Mouse (Mus musculus) small intestine, adult 2 months (tissue): Measurements from ENCODE around the gene Prkca. TPM values are rescaled to one million over a fixed set of nuclear protein-coding genes. Genes with fewer than 3 reads are reported as not detected.

Experiments
- H3K27ac ChIP-seq: fragments of 200-500 bp; 2 replicates; pipeline ENCODE4 v1.5.1; 2012; ENCODE audit warnings: low read depth, low read length, control low read depth, inconsistent platforms; ENCODE audit not compliant: insufficient read depth
- H3K27me3 ChIP-seq: fragments of 200-500 bp; 2 replicates; pipeline ENCODE4 v1.6.1; 2012; ENCODE audit warnings: mild to moderate bottlenecking, moderate library complexity, low read length, inconsistent platforms; ENCODE audit not compliant: control insufficient read depth, insufficient read depth
- H3K36me3 ChIP-seq: fragments of 200-500 bp; 2 replicates; pipeline ENCODE4 v1.6.1; 2012; ENCODE audit warnings: mild to moderate bottlenecking, low read length, control low read depth, inconsistent platforms; ENCODE audit not compliant: control insufficient read depth, insufficient read depth
- H3K4me1 ChIP-seq: fragments of 200-500 bp; 2 replicates; pipeline ENCODE4 v1.6.1; 2012; ENCODE audit warnings: low read length, inconsistent platforms, mixed read lengths; ENCODE audit not compliant: control insufficient read depth, insufficient read depth, insufficient read length
- H3K4me3 ChIP-seq: fragments of 200-500 bp; 2 replicates; pipeline ENCODE4 v1.5.1; 2012; ENCODE audit warnings: low read depth, mild to moderate bottlenecking, control low read depth, inconsistent platforms, low read length, moderate library complexity
- CTCF ChIP-seq: fragments of 200-500 bp; IDR thresholded peaks from 2 replicates; pipeline ENCODE4 v1.5.1; 2012; ENCODE audit warnings: low read depth, mild to moderate bottlenecking, control low read depth, inconsistent platforms, low read length, moderate library complexity, mixed read lengths; ENCODE audit not compliant: insufficient replicate concordance, insufficient read length; ENCODE audit errors: extremely low read depth
- POLR2A ChIP-seq: fragments of 200-500 bp; IDR thresholded peaks from 2 replicates; pipeline ENCODE4 v1.6.1; 2012; ENCODE audit warnings: low read depth, mild to moderate bottlenecking, control low read depth, inconsistent platforms, low read length, moderate library complexity
- WGBS: fragments of 180-500 bp; shearing (Covaris S2); methylation state at CpG from one replicate; pipeline ENCODE4 v1.1.7; 2018; 5-methylcytosine and 5-hydroxymethylcytosine counted together
- polyA plus RNA-seq: library from polyadenylated mRNA; depleted of rRNA; stranded (reverse); fragments of >200 nt; gene quantifications from 2 replicates; pipeline ENCODE4 v1.2.3, GENCODE M21; 2012

The Prkca gene
- polyA plus RNA-seq, 1 experiment, result 13.9 TPM

- Histone ChIP-seq H3K27ac (peak overlapping the region; percentile 8; the same call in 1 of the 2 replicates), H3K36me3 (no peaks in the 10 kb centered on the region), H3K4me3 (no peak overlapping the region), H3K27me3 (no peaks in the 10 kb centered on the region), H3K4me1 (peaks cover 6% of the 10 kb centered on the region)
- TF ChIP-seq POLR2A (no peak), CTCF (no peak)
- WGBS, result 76% methylated on average over 6 of the region's 6 CpGs
Observed at GRCm38 (mm10) chr11:108223154-108223553, 120.6 kb downstream of the Prkca start.

DNA sequence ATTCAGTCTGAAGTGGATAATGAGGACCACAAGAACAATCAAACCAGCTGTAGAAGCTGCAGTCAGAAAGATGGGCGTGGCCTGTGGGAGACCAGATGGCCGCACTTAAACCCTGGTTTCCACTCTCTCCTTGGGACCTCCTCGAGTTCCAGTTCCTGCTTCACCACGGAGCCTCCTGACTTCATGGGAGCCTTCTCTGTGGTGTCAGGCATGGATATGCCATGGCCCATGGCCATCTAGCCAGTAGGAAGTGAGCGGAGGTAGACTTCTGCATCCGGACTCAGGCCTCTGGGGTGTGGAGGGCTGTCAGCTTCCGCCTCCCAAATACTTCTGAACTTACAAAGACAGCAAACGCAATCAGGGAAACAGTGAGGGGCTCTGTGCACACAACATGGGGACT, 121.1 kb downstream of the Prkca start:
- TF ChIP-seq CTCF, result no peak
- TF ChIP-seq POLR2A, result no peak
- Histone ChIP-seq H3K4me1 (peaks cover 6% of the 10 kb centered on the region), H3K27ac (peak overlapping the region; percentile 8; the same call in 1 of the 2 replicates), H3K36me3 (no peaks in the 10 kb centered on the region), H3K4me3 (peak overlapping the region; percentile 15; the same call in 1 of the 2 replicates), H3K27me3 (no peaks in the 10 kb centered on the region)
- WGBS, result 67% methylated on average over 8 of the region's 8 CpGs

- TF ChIP-seq POLR2A (no peak), CTCF (no peak)
- Histone ChIP-seq H3K27me3 (no peaks in the 10 kb centered on the region), H3K4me3 (no peak overlapping the region), H3K4me1 (peaks cover 6% of the 10 kb centered on the region), H3K36me3 (no peaks in the 10 kb centered on the region), H3K27ac (no peak overlapping the region)
- WGBS, result 82% methylated on average over 3 of the region's 3 CpGs
Observed at GRCm38 (mm10) chr11:108222026-108222425, 121.7 kb downstream of the Prkca start.

- Histone ChIP-seq H3K4me1 (peaks cover 6% of the 10 kb centered on the region), H3K27ac (no peak overlapping the region), H3K27me3 (no peaks in the 10 kb centered on the region), H3K4me3 (no peak overlapping the region), H3K36me3 (no peaks in the 10 kb centered on the region)
- 78% methylated on average over 13 of the region's 13 CpGs for WGBS
- TF ChIP-seq POLR2A (no peak), CTCF (no peak)
Observed at GRCm38 (mm10) chr11:108221124-108221835, 122.4 kb downstream of the Prkca start.

GRCm38 (mm10) chr11:108220605-108221004, 123.1 kb downstream of the Prkca start:
- WGBS, result 87% methylated on average over 5 of the region's 5 CpGs
- Histone ChIP-seq H3K36me3 (no peaks in the 10 kb centered on the region), H3K4me3 (no peak overlapping the region), H3K27me3 (no peaks in the 10 kb centered on the region), H3K4me1 (peaks cover 11% of the 10 kb centered on the region), H3K27ac (no peak overlapping the region)
- TF ChIP-seq CTCF (no peak), POLR2A (no peak)

DNA sequence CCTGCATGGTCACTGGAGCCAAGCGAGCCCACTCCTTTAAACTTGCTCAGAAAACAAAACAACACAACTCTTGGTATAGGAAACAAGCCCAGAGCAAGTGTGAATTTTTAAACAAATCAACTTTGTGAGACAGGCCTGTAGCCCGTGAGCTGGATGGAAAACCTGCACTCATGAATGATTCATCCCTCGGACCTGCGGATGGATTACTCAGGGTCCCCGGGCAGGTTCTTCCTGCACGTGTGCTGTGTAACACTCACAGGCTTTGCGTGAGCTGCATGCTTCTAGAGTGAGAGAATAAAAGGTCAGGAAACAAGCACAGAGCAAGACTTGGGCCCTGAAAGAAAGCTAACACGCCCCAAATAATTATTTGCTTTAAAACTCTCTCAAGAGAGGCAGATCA, 126.7 kb downstream of the Prkca start:
- Histone ChIP-seq H3K27ac (no peak overlapping the region), H3K27me3 (no peaks in the 10 kb centered on the region), H3K36me3 (peaks cover 2% of the 10 kb centered on the region; the same call in 1 of the 2 replicates), H3K4me3 (no peak overlapping the region), H3K4me1 (peaks cover 11% of the 10 kb centered on the region; the same call in 1 of the 2 replicates)
- TF ChIP-seq CTCF (no peak), POLR2A (no peak)
- 77% methylated on average over 8 of the region's 8 CpGs for WGBS

- H3K4me3 ChIP-seq, result no peak overlapping the region
- 87% methylated on average over 7 of the region's 7 CpGs for WGBS
- peaks cover 20% of the 10 kb centered on the region; the same call in 1 of the 2 replicates for H3K4me1 ChIP-seq
- TF ChIP-seq CTCF (no peak), POLR2A (no peak)
- H3K36me3 ChIP-seq, result peaks cover 2% of the 10 kb centered on the region; the same call in 1 of the 2 replicates
- H3K27ac ChIP-seq, result 0 out of 2 replicates have a peak overlapping the region, but pooled peaks have one; percentile 0
- no peaks in the 10 kb centered on the region for H3K27me3 ChIP-seq
Observed at GRCm38 (mm10) chr11:108216064-108216463, 127.7 kb downstream of the Prkca start.
